Mouse (Mus musculus): ENCODE measurements around the gene Slc8b1.

- TF ChIP-seq CTCF (conservative IDR thresholded peaks at IDR 0.05; ENCODE audit: insufficient read depth, insufficient read length, low read depth, low read length) = no peak
- no peak for TF ChIP-seq POLR2A (IDR thresholded peaks at IDR 0.05; ENCODE audit: low read depth, low read length)
Measured at GRCm38 (mm10) chr5:120527296-120527964, 16.5 kb downstream of the Slc8b1 start.

All from kidney, adult 2 months (tissue).